Mouse (Mus musculus): ENCODE results near the gene Olfr690. TPM values are rescaled to one million over a fixed set of nuclear protein-coding genes. Genes with fewer than 3 reads are reported as not detected.

The Olfr690 gene
- polyA plus RNA-seq (2012; fragmentation: generic; extraction: Trizol): not detected
- long read RNA-seq, experiment 1: 0 reads
- long read RNA-seq, experiment 2: 0 reads

GRCm38 (mm10) chr7:105334004-105334403, at the start of gene Olfr690:
Olfr690 (minus strand) TSS chr7:105334104.
- TF ChIP-seq CTCF (IDR thresholded peaks at IDR 0.05; ENCODE audit: control insufficient read depth, insufficient read depth, insufficient read length) (no peak), FOSL1 (IDR thresholded peaks at IDR 0.05; ENCODE audit: insufficient read depth, low read length, poor library complexity, severe bottlenecking) (no peak), MYOG (IDR thresholded peaks at IDR 0.05; ENCODE audit: control insufficient read depth, extremely low read depth, insufficient read length) (no peak), MAX (IDR thresholded peaks at IDR 0.05) (no peak), MYOD1 (IDR thresholded peaks at IDR 0.05; ENCODE audit: control insufficient read depth, insufficient read length, low read depth) (no peak)
- H3ac ChIP-seq (ENCODE audit: control insufficient read depth, insufficient read length, low read depth): no peak within 1 kb of the TSS
- no peaks in the 10 kb centered on the region for H3K27me3 ChIP-seq (ENCODE audit: control insufficient read depth, insufficient read depth, insufficient read length)
- no peaks in the 10 kb centered on the region for H3K79me3 ChIP-seq (ENCODE audit: low read depth)
- H3K4me3 ChIP-seq (ENCODE audit: insufficient read depth, poor library complexity, severe bottlenecking): no peak within 1 kb of the TSS
- H3K79me2 ChIP-seq (ENCODE audit: control insufficient read depth, insufficient read depth): no peaks in the 10 kb centered on the region
- H3K36me3 ChIP-seq (ENCODE audit: control insufficient read depth, insufficient read depth): no peaks in the 10 kb centered on the region

GRCm38 (mm10) chr7:105380329-105380728, 46.4 kb upstream of the Olfr690 start:
- no peaks in the 10 kb centered on the region for H3K79me2 ChIP-seq (ENCODE audit: control insufficient read depth, insufficient read depth)
- no peak overlapping the region for H3ac ChIP-seq (ENCODE audit: control insufficient read depth, insufficient read length, low read depth)
- no peak overlapping the region for H3K4me3 ChIP-seq (ENCODE audit: insufficient read depth, poor library complexity, severe bottlenecking)
- TF ChIP-seq CTCF (IDR thresholded peaks at IDR 0.05; ENCODE audit: control insufficient read depth, insufficient read depth, insufficient read length) (no peak), CEBPB (IDR thresholded peaks at IDR 0.05; ENCODE audit: low read depth) (no peak), MAX (IDR thresholded peaks at IDR 0.05) (no peak), FOSL1 (IDR thresholded peaks at IDR 0.05; ENCODE audit: insufficient read depth, low read length, poor library complexity, severe bottlenecking) (no peak), MYOD1 (IDR thresholded peaks at IDR 0.05; ENCODE audit: control insufficient read depth, insufficient read length, low read depth) (no peak), USF1 (IDR thresholded peaks at IDR 0.05; ENCODE audit: low read depth) (no peak), MYOG (IDR thresholded peaks at IDR 0.05; ENCODE audit: control insufficient read depth, extremely low read depth, insufficient read length) (no peak)
- no peaks in the 10 kb centered on the region for H3K27me3 ChIP-seq (ENCODE audit: control insufficient read depth, insufficient read depth, insufficient read length)
- peaks cover 31% of the 10 kb centered on the region for H3K36me3 ChIP-seq (ENCODE audit: control insufficient read depth, insufficient read depth)
- H3K79me3 ChIP-seq (ENCODE audit: low read depth): no peaks in the 10 kb centered on the region

- no peaks in the 10 kb centered on the region for H3K27me3 ChIP-seq (ENCODE audit: control insufficient read depth, insufficient read depth, insufficient read length)
- no peaks in the 10 kb centered on the region for H3K79me2 ChIP-seq (ENCODE audit: control insufficient read depth, insufficient read depth)
- no peak for TF ChIP-seq MYOG (IDR thresholded peaks at IDR 0.05; ENCODE audit: control insufficient read depth, extremely low read depth, insufficient read length)
- no peak for TF ChIP-seq MYOD1 (IDR thresholded peaks at IDR 0.05; ENCODE audit: control insufficient read depth, insufficient read length, low read depth)
- no peak for TF ChIP-seq CEBPB (IDR thresholded peaks at IDR 0.05; ENCODE audit: low read depth)
- TF ChIP-seq FOSL1 (IDR thresholded peaks at IDR 0.05; ENCODE audit: insufficient read depth, low read length, poor library complexity, severe bottlenecking): no peak
- peaks cover 8% of the 10 kb centered on the region for H3K36me3 ChIP-seq (ENCODE audit: control insufficient read depth, insufficient read depth)
- no peak within 1 kb of the TSS for H3ac ChIP-seq (ENCODE audit: control insufficient read depth, insufficient read length, low read depth)
- H3K79me3 ChIP-seq (ENCODE audit: low read depth): no peaks in the 10 kb centered on the region
- no peak within 1 kb of the TSS for H3K4me3 ChIP-seq (ENCODE audit: insufficient read depth, poor library complexity, severe bottlenecking)
Measured at GRCm38 (mm10) chr7:105374866-105375265, 41.0 kb upstream of the Olfr690 start, which contains the start of gene Gm5901. Gm5901 (plus strand) TSS chr7:105375038.

- H3K79me3 ChIP-seq (ENCODE audit: low read depth): no peaks in the 10 kb centered on the region
- no peaks in the 10 kb centered on the region for H3K27me3 ChIP-seq (ENCODE audit: control insufficient read depth, insufficient read depth, insufficient read length)
- H3K36me3 ChIP-seq (ENCODE audit: control insufficient read depth, insufficient read depth): peaks cover 5% of the 10 kb centered on the region
- H3ac ChIP-seq (ENCODE audit: control insufficient read depth, insufficient read length, low read depth): no peak overlapping the region
- H3K79me2 ChIP-seq (ENCODE audit: control insufficient read depth, insufficient read depth): no peaks in the 10 kb centered on the region
- TF ChIP-seq MYOG (IDR thresholded peaks at IDR 0.05; ENCODE audit: control insufficient read depth, extremely low read depth, insufficient read length) (no peak), USF1 (IDR thresholded peaks at IDR 0.05; ENCODE audit: low read depth) (no peak), MYOD1 (IDR thresholded peaks at IDR 0.05; ENCODE audit: control insufficient read depth, insufficient read length, low read depth) (no peak), FOSL1 (IDR thresholded peaks at IDR 0.05; ENCODE audit: insufficient read depth, low read length, poor library complexity, severe bottlenecking) (no peak), MAX (IDR thresholded peaks at IDR 0.05) (no peak), CEBPB (IDR thresholded peaks at IDR 0.05; ENCODE audit: low read depth) (no peak), CTCF (IDR thresholded peaks at IDR 0.05; ENCODE audit: control insufficient read depth, insufficient read depth, insufficient read length) (no peak)
- H3K4me3 ChIP-seq (ENCODE audit: insufficient read depth, poor library complexity, severe bottlenecking): no peak overlapping the region
Measured at GRCm38 (mm10) chr7:105373976-105374375, 40.1 kb upstream of the Olfr690 start.

- TF ChIP-seq USF1 (IDR thresholded peaks at IDR 0.05; ENCODE audit: low read depth): no peak
- TF ChIP-seq FOSL1 (IDR thresholded peaks at IDR 0.05; ENCODE audit: insufficient read depth, low read length, poor library complexity, severe bottlenecking): no peak
- TF ChIP-seq MAX (IDR thresholded peaks at IDR 0.05): no peak
- TF ChIP-seq CEBPB (IDR thresholded peaks at IDR 0.05; ENCODE audit: low read depth): no peak
- no peak for TF ChIP-seq MYOG (IDR thresholded peaks at IDR 0.05; ENCODE audit: control insufficient read depth, extremely low read depth, insufficient read length)
- TF ChIP-seq MYOD1 (IDR thresholded peaks at IDR 0.05; ENCODE audit: control insufficient read depth, insufficient read length, low read depth): no peak
- no peak for TF ChIP-seq CTCF (IDR thresholded peaks at IDR 0.05; ENCODE audit: control insufficient read depth, insufficient read depth, insufficient read length)
- H3K36me3 ChIP-seq (ENCODE audit: control insufficient read depth, insufficient read depth): peaks cover 5% of the 10 kb centered on the region
- no peak overlapping the region for H3ac ChIP-seq (ENCODE audit: control insufficient read depth, insufficient read length, low read depth)
- H3K79me2 ChIP-seq (ENCODE audit: control insufficient read depth, insufficient read depth): no peaks in the 10 kb centered on the region
- no peak overlapping the region for H3K4me3 ChIP-seq (ENCODE audit: insufficient read depth, poor library complexity, severe bottlenecking)
- H3K27me3 ChIP-seq (ENCODE audit: control insufficient read depth, insufficient read depth, insufficient read length): no peaks in the 10 kb centered on the region
- H3K79me3 ChIP-seq (ENCODE audit: low read depth): no peaks in the 10 kb centered on the region
Measured at GRCm38 (mm10) chr7:105373509-105373908, 39.6 kb upstream of the Olfr690 start.

- Histone ChIP-seq H3K79me3 (ENCODE audit: low read depth) (no peaks in the 10 kb centered on the region), H3K36me3 (ENCODE audit: control insufficient read depth, insufficient read depth) (peaks cover 5% of the 10 kb centered on the region), H3K27me3 (ENCODE audit: control insufficient read depth, insufficient read depth, insufficient read length) (no peaks in the 10 kb centered on the region), H3K4me3 (ENCODE audit: insufficient read depth, poor library complexity, severe bottlenecking) (no peak overlapping the region), H3ac (ENCODE audit: control insufficient read depth, insufficient read length, low read depth) (no peak overlapping the region), H3K79me2 (ENCODE audit: control insufficient read depth, insufficient read depth) (no peaks in the 10 kb centered on the region)
- TF ChIP-seq MAX (IDR thresholded peaks at IDR 0.05) (no peak), MYOG (IDR thresholded peaks at IDR 0.05; ENCODE audit: control insufficient read depth, extremely low read depth, insufficient read length) (no peak), CEBPB (IDR thresholded peaks at IDR 0.05; ENCODE audit: low read depth) (no peak), FOSL1 (IDR thresholded peaks at IDR 0.05; ENCODE audit: insufficient read depth, low read length, poor library complexity, severe bottlenecking) (no peak), USF1 (IDR thresholded peaks at IDR 0.05; ENCODE audit: low read depth) (no peak), MYOD1 (IDR thresholded peaks at IDR 0.05; ENCODE audit: control insufficient read depth, insufficient read length, low read depth) (no peak), CTCF (IDR thresholded peaks at IDR 0.05; ENCODE audit: control insufficient read depth, insufficient read depth, insufficient read length) (no peak)
Measured at GRCm38 (mm10) chr7:105372912-105373311, 39.0 kb upstream of the Olfr690 start.
